Mouse (Mus musculus): ENCODE measurements around the gene Lyrm9. TPM values are rescaled to one million over a fixed set of nuclear protein-coding genes. Genes with fewer than 3 reads are reported as not detected.

The Lyrm9 gene
- polyA plus RNA-seq, 1 experiment, result 11.4 TPM

DNA sequence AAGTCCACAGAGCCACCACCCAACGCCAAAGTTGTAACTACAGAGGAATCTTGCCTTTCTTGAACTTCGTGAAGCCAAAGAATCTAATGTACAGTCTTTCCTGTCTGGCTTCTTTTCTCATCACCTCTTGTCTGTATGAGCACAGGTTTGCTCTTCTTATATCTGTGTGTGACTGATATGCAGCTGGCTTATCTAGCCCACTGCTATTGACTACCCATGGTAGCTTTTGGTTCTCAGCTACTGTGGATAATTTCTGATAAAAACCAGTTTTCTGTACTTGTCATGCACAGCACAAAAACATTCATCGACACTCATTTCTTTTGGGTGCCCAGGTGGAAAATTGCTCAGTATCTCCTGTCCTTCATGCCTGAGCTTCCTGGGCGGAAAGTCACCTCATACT, 25.3 kb upstream of the Lyrm9 start:
- Histone ChIP-seq H3K27ac (ENCODE audit: insufficient read depth, low read length) (no peak overlapping the region), H3K27me3 (ENCODE audit: control insufficient read depth, insufficient read depth, low read length) (no peaks in the 10 kb centered on the region), H3K4me1 (ENCODE audit: control insufficient read depth, insufficient read depth, insufficient read length) (no peaks in the 10 kb centered on the region), H3K36me3 (ENCODE audit: control insufficient read depth, insufficient read depth, low read length) (no peaks in the 10 kb centered on the region), H3K4me3 (ENCODE audit: extremely low read depth, insufficient read depth, insufficient read length) (no peak overlapping the region)
- 70% methylated on average over 4 of the region's 4 CpGs for WGBS
- no peak for DNase-seq (ENCODE audit: low read depth in 1 of 2, low spot score in 2 of 2)
- TF ChIP-seq CTCF (IDR thresholded peaks at IDR 0.05; ENCODE audit: extremely low read depth, insufficient read depth, insufficient read length, insufficient replicate concordance) (no peak), POLR2A (IDR thresholded peaks at IDR 0.05; ENCODE audit: low read depth, low read length) (no peak)

- TF ChIP-seq CTCF (IDR thresholded peaks at IDR 0.05; ENCODE audit: extremely low read depth, insufficient read depth, insufficient read length, insufficient replicate concordance), result no peak
- no peak for TF ChIP-seq POLR2A (IDR thresholded peaks at IDR 0.05; ENCODE audit: low read depth, low read length)
- H3K4me1 ChIP-seq (ENCODE audit: control insufficient read depth, insufficient read depth, insufficient read length), result no peaks in the 10 kb centered on the region
- H3K4me3 ChIP-seq (ENCODE audit: extremely low read depth, insufficient read depth, insufficient read length), result no peak overlapping the region
- H3K36me3 ChIP-seq (ENCODE audit: control insufficient read depth, insufficient read depth, low read length), result no peaks in the 10 kb centered on the region
- no peak for DNase-seq (ENCODE audit: low read depth in 1 of 2, low spot score in 2 of 2)
- H3K27ac ChIP-seq (ENCODE audit: insufficient read depth, low read length), result no peak overlapping the region
- no peaks in the 10 kb centered on the region for H3K27me3 ChIP-seq (ENCODE audit: control insufficient read depth, insufficient read depth, low read length)
- 75% methylated on average over 14 of the region's 14 CpGs for WGBS
Measured at GRCm38 (mm10) chr11:78803587-78804316, 22.6 kb upstream of the Lyrm9 start.

- Histone ChIP-seq H3K4me1 (ENCODE audit: control insufficient read depth, insufficient read depth, insufficient read length) (no peaks in the 10 kb centered on the region), H3K36me3 (ENCODE audit: control insufficient read depth, insufficient read depth, low read length) (no peaks in the 10 kb centered on the region), H3K4me3 (ENCODE audit: extremely low read depth, insufficient read depth, insufficient read length) (no peak overlapping the region), H3K27me3 (ENCODE audit: control insufficient read depth, insufficient read depth, low read length) (no peaks in the 10 kb centered on the region), H3K27ac (ENCODE audit: insufficient read depth, low read length) (no peak overlapping the region)
- no peak for DNase-seq (ENCODE audit: low read depth in 1 of 2, low spot score in 2 of 2)
- WGBS, result 88% methylated on average over 6 of the region's 6 CpGs
- no peak for TF ChIP-seq CTCF (IDR thresholded peaks at IDR 0.05; ENCODE audit: extremely low read depth, insufficient read depth, insufficient read length, insufficient replicate concordance)
- TF ChIP-seq POLR2A (IDR thresholded peaks at IDR 0.05; ENCODE audit: low read depth, low read length), result no peak
Measured at GRCm38 (mm10) chr11:78804551-78804950, 21.8 kb upstream of the Lyrm9 start.

DNA sequence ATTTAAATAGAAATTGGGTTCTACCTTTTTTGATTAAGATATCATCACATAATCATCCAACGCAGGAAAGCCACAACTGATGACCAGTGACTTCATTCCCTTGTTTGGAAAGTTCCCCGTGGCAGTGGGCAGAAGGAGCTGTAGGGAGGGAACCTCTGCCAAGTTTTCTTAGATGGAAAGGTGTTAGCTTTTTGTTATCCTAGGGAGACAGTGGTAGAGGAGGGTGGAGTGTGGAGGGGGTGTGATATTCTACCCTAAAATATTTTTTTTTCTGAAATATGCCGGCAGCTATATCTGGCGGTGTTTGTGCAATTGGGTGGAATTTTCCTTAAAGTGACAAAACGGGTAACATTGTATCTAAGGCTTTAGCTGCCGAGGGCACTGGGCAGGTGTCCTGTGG, 21.2 kb upstream of the Lyrm9 start:
- no peaks in the 10 kb centered on the region for H3K36me3 ChIP-seq (ENCODE audit: control insufficient read depth, insufficient read depth, low read length)
- H3K27me3 ChIP-seq (ENCODE audit: control insufficient read depth, insufficient read depth, low read length), result no peaks in the 10 kb centered on the region
- no peaks in the 10 kb centered on the region for H3K4me1 ChIP-seq (ENCODE audit: control insufficient read depth, insufficient read depth, insufficient read length)
- no peak for TF ChIP-seq POLR2A (IDR thresholded peaks at IDR 0.05; ENCODE audit: low read depth, low read length)
- TF ChIP-seq CTCF (IDR thresholded peaks at IDR 0.05; ENCODE audit: extremely low read depth, insufficient read depth, insufficient read length, insufficient replicate concordance), result no peak
- no peak for DNase-seq (ENCODE audit: low read depth in 1 of 2, low spot score in 2 of 2)
- 85% methylated on average over 6 of the region's 6 CpGs for WGBS
- H3K27ac ChIP-seq (ENCODE audit: insufficient read depth, low read length), result no peak overlapping the region
- H3K4me3 ChIP-seq (ENCODE audit: extremely low read depth, insufficient read depth, insufficient read length), result no peak overlapping the region

DNA sequence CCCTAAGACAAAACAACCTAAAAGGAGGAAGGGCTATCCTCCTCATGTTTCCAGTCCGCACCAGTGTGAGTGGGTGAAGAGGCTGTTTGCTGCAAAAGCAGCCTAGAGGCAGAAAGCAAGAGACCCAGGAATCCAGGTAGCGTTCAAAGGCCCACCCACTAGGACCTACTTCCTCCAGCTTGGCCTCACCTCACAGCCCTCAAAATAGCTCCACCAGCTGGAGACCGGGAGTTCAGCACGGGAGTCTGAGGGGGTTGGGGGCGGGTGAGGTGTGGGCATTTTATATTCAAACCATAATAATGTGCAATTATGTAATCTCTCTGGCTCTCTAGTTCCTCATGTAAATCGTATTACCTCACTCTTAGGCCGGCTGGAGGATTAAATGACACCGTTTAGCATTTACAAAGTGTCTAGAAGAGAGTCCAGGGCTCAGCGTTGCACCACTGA, 20.7 kb upstream of the Lyrm9 start:
- no peak overlapping the region for H3K27ac ChIP-seq (ENCODE audit: insufficient read depth, low read length)
- no peaks in the 10 kb centered on the region for H3K4me1 ChIP-seq (ENCODE audit: control insufficient read depth, insufficient read depth, insufficient read length)
- DNase-seq (ENCODE audit: low read depth in 1 of 2, low spot score in 2 of 2), result no peak
- no peak; the same call in 1 of the 2 replicates for TF ChIP-seq CTCF (IDR thresholded peaks at IDR 0.05; ENCODE audit: extremely low read depth, insufficient read depth, insufficient read length, insufficient replicate concordance)
- H3K27me3 ChIP-seq (ENCODE audit: control insufficient read depth, insufficient read depth, low read length), result no peaks in the 10 kb centered on the region
- no peak overlapping the region for H3K4me3 ChIP-seq (ENCODE audit: extremely low read depth, insufficient read depth, insufficient read length)
- no peaks in the 10 kb centered on the region for H3K36me3 ChIP-seq (ENCODE audit: control insufficient read depth, insufficient read depth, low read length)
- WGBS, result 47% methylated on average over 9 of the region's 9 CpGs

- Histone ChIP-seq H3K4me1 (ENCODE audit: control insufficient read depth, insufficient read depth, insufficient read length) (no peaks in the 10 kb centered on the region), H3K27ac (ENCODE audit: insufficient read depth, low read length) (no peak overlapping the region), H3K27me3 (ENCODE audit: control insufficient read depth, insufficient read depth, low read length) (no peaks in the 10 kb centered on the region), H3K4me3 (ENCODE audit: extremely low read depth, insufficient read depth, insufficient read length) (no peak overlapping the region), H3K36me3 (ENCODE audit: control insufficient read depth, insufficient read depth, low read length) (no peaks in the 10 kb centered on the region)
- TF ChIP-seq POLR2A (IDR thresholded peaks at IDR 0.05; ENCODE audit: low read depth, low read length) (no peak), CTCF (IDR thresholded peaks at IDR 0.05; ENCODE audit: extremely low read depth, insufficient read depth, insufficient read length, insufficient replicate concordance) (no peak)
- 56% methylated on average over 6 of the region's 6 CpGs for WGBS
- no peak for DNase-seq (ENCODE audit: low read depth in 1 of 2, low spot score in 2 of 2)
Measured at GRCm38 (mm10) chr11:78807341-78808108, 18.9 kb upstream of the Lyrm9 start.

DNA sequence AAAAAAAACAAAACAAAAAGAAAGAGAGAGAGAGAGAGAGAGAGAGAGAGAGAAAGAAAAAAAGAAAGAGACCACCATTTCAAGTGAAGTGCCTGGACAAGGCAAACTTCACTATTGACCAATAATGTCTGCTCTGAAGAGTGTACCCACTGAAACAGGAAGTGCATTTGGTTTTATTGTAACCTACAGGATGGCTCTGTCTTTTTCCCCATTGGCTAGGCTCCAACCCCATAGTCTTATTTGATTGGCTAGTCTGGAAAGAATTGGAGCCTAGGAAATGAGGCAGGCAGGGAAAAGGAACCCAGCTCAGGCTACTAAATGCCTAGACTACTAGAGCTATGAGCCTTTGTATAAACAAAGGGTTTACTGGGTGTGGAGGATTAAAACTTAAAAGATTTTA, 17.0 kb upstream of the Lyrm9 start:
- Histone ChIP-seq H3K27ac (ENCODE audit: insufficient read depth, low read length) (no peak overlapping the region), H3K27me3 (ENCODE audit: control insufficient read depth, insufficient read depth, low read length) (no peaks in the 10 kb centered on the region), H3K36me3 (ENCODE audit: control insufficient read depth, insufficient read depth, low read length) (no peaks in the 10 kb centered on the region), H3K4me3 (ENCODE audit: extremely low read depth, insufficient read depth, insufficient read length) (no peak overlapping the region), H3K4me1 (ENCODE audit: control insufficient read depth, insufficient read depth, insufficient read length) (no peaks in the 10 kb centered on the region)
- DNase-seq (ENCODE audit: low read depth in 1 of 2, low spot score in 2 of 2), result no peak
- TF ChIP-seq POLR2A (IDR thresholded peaks at IDR 0.05; ENCODE audit: low read depth, low read length) (no peak), CTCF (IDR thresholded peaks at IDR 0.05; ENCODE audit: extremely low read depth, insufficient read depth, insufficient read length, insufficient replicate concordance) (no peak)

Data from spleen, adult 2 months (tissue).